Mouse (Mus musculus): ENCODE measurements around the gene Muc16. TPM values are rescaled to one million over a fixed set of nuclear protein-coding genes. Genes with fewer than 3 reads are reported as not detected.

Gene Muc16
- polyA plus RNA-seq (2012), result not detected in 2 replicates

DNA sequence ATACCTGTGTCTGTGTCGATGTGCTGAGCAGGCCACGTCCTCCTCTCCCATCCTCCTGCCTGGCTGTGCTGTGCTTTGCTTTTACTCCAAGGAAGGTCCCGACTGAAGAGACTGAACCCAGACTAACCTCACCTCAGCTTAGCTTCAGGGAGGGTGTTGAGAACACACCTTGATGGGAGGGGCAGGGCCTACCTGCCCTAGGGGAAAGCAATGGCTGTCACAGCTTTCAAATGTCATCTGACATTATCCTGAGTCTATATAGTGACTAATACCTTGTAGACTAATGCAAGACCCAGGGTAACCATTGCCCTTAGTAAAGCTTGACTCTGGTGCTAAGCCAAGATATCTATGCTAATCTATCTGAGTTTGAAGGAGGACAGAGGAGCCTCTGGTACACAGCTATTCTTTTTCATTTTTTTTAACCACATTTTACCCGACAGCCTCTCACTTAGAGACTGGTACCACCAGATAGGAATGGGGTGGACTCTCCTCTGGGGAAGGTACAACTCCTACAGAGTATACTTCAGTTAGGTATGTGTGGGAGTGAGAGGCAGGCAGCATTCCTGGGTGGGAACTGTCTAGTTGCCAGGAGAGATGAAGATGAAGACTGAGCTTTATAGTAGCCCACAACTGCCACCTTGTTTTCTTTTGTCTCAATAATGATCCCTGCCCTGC, at the start of gene Muc16:
Gene Muc16, minus strand, starts transcription at position 51 of the 675 bp plus-strand sequence.
- no peak for TF ChIP-seq GATA1 (IDR thresholded peaks at IDR 0.05; ENCODE audit: low read length)

- no peak for TF ChIP-seq GATA1 (IDR thresholded peaks at IDR 0.05; ENCODE audit: low read length)
Observed at GRCm38 (mm10) chr9:18722712-18723099, 48.4 kb upstream of the Muc16 start.

- no peak for TF ChIP-seq GATA1 (IDR thresholded peaks at IDR 0.05; ENCODE audit: low read length)
Observed at GRCm38 (mm10) chr9:18721931-18722711, 47.8 kb upstream of the Muc16 start.

DNA sequence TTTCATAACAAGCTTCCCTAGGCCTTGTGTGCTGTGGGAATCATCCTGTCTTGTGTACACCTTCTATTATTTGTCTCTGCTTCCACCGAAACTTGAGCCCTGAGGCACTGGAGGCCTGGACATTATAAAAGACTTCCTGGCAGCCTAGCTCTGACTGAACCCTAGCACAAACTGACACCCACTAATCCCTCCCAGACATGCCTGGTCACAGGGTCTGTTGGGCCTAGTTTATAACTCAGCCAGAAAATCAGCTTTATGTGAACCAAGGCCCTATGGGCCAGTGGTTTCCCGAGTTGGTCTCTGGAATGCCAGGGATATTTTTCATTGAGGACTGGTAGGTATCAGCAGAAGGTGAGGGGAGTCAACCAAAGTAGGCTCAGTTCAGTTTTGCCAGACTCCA, 46.7 kb upstream of the Muc16 start:
- no peak for TF ChIP-seq GATA1 (IDR thresholded peaks at IDR 0.05; ENCODE audit: low read length)

DNA sequence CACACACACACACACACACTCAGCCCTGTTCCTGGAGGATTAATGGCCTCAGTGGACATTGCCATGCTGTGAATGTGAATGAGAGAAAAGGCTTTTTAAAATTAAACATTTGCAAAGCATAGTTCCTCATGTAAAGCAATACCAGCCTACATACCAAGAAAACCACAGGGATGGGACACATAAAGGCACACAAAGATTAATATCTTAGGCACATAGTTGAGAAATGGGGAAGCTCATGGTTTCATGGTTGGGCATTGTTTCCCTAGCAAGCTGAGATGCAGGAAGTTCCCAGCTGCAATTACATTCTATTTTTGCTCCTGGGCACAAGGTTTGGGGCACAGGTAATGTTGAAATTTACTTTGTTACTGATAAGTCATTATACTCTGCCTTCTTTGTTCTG, 31.3 kb upstream of the Muc16 start:
- no peak for TF ChIP-seq GATA1 (IDR thresholded peaks at IDR 0.05; ENCODE audit: low read length)

DNA sequence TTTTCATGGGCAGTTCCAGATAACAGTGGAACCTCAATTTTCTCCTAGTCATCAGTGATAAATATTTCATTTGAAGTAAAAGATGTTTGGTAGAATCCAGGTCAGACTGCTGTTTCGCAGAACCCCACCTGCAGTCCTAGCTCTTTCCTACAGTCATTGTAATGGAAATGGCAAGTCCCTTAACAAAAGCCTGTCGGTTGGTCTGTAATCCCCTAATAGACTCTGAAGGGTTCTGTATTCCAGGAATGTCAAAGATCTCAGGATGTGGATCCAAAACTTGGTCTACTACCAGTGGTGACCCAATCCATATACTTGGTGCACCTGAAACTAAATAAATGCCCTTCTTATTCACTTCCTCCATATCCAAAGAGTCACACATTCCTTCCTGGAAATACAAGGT, 76.0 kb downstream of the Muc16 start:
- no peak for TF ChIP-seq GATA1 (IDR thresholded peaks at IDR 0.05; ENCODE audit: low read length)

- no peak for TF ChIP-seq GATA1 (IDR thresholded peaks at IDR 0.05; ENCODE audit: low read length)
Observed at GRCm38 (mm10) chr9:18508098-18508497, 166.2 kb downstream of the Muc16 start.

DNA sequence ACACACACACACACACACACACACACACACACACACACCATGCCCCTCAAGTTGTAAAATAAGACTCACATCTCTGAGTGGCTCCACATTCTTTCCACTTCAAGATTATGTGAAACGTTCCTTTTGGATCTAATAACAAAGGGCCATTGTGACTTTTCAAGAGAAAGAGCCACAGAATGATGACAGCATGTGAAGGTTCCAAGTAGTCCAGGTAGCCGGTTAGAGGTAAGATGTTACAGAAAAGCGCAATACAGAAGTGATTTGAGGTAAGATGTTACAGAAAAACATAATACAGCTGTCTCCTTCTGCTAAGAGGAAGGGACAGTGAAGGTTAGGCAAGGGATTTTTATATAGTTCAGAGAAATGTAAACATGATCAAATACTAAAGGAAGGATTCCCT, 196.2 kb downstream of the Muc16 start, which contains the start of the genes Zfp558 and Mbd3l1:
Gene Zfp558, minus strand, starts transcription at position 101 of the 400 bp plus-strand sequence.
Gene Mbd3l1, plus strand, starts transcription at position 192 of the 400 bp plus-strand sequence.
- no peak for TF ChIP-seq GATA1 (IDR thresholded peaks at IDR 0.05; ENCODE audit: low read length)

DNA sequence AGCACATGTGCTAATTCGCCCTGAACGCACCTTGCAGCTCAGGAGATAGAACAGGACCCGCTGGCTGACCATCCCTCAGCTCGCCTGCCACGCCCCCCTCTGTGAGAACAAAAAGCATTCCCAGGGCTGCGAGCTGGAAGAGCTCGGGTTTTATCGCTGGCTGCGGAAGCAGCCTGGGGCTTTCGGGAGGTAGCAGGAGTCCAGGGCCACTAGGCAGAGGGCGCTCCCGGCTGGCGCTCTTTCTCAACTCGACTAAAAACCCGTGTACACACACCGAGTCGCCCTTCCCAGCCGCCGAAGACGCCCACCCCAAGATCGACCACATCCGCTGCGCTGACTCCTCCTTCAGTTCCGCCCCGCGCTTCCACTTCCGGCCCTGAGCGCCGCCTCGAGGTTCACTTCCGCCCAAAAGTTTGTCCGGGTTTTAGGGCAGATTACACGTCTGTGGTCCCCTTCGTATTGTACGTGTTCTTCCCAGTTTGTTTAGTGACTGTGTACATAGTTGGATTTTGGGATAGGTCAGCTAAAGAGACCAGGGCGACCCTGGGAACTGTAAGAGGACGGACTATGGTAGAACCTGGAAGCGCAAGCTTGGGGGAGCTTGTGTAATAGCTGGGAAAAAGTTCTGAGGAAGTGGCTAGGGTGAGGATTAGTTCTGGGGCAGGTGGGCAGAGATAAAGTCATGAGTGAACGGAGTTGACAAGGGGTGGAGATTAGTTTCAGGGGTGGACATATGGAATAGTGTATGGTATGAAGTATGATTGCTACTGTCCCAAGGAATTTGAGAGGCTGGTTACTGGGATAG, 200.8 kb downstream of the Muc16 start:
- TF ChIP-seq GATA1 (IDR thresholded peaks at IDR 0.05; ENCODE audit: low read length), result no peak

GRCm38 (mm10) chr9:18468005-18468404, 206.3 kb downstream of the Muc16 start:
- TF ChIP-seq GATA1 (IDR thresholded peaks at IDR 0.05; ENCODE audit: low read length), result no peak

GRCm38 (mm10) chr9:18467350-18467749, 207.0 kb downstream of the Muc16 start:
- TF ChIP-seq GATA1 (IDR thresholded peaks at IDR 0.05; ENCODE audit: low read length), result no peak

DNA sequence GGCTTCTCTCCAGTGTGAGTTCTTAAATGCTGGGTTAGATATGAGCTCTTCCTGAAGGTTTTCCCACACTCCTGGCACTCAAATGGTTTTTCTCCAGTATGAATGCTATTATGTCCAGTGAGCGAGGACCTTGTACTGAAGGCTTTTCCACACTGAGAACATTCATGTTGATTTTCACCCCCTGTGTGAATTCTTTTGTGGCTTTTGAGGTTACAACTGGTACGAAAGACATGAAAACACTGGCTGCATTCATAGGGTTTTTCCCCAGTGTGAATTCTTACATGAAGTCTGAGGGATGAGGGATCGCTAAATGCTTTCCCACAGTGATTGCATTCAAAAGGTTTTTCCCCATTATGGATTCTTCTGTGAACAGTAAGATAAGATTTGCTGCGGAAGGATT, 217.8 kb downstream of the Muc16 start:
- TF ChIP-seq GATA1 (IDR thresholded peaks at IDR 0.05; ENCODE audit: low read length), result no peak

Other genes with a start within 250 kb of the Muc16 start
- gene Mbd3l2, start 243.9 kb downstream of the Muc16 start, polyA plus RNA-seq (2012), result not detected in 2 replicates
- gene Zfp558, start 196.3 kb downstream of the Muc16 start, polyA plus RNA-seq (2012), result 0.28 and 0.37 TPM in 2 replicates
- gene Mbd3l1, start 196.2 kb downstream of the Muc16 start, polyA plus RNA-seq (2012), result not detected in 2 replicates
- gene Olfr24, start 89.5 kb upstream of the Muc16 start, polyA plus RNA-seq (2012), result not detected in 2 replicates
- not detected in 2 replicates for gene Olfr828, start 145.0 kb upstream of the Muc16 start, polyA plus RNA-seq (2012)
- gene Olfr829, start 180.4 kb upstream of the Muc16 start, polyA plus RNA-seq (2012), result not detected in 2 replicates
- gene Olfr830, start 200.2 kb upstream of the Muc16 start, polyA plus RNA-seq (2012), result not detected in 2 replicates

All from G1E-ER4 (cell line).